In genomic region chr10:108568136-108568535, GRCm38 (mm10) we compare ENCODE assay signal across 9 mouse cellular contexts.
DNase-seq lines count a peak whose midpoint lies in the region; ATAC-seq and TF ChIP-seq lines count a peak whose summit lies in the region.
"Had no signal": no experiment of that assay in that cellular context is flagged by ENCODE, and none has a peak within 500 bp of the region (broad histone marks: within the 10 kb centered on the region; RNA-seq: fewer than 3 reads in every experiment).

No protein-coding gene starts in this region.

- no peak overlapping the region for H3K9ac ChIP-seq in lung, embryonic 16.5 days (ENCODE audit: low read length)
- no peak overlapping the region for H3K9ac ChIP-seq in kidney, embryonic 15.5 days

- H3K4me2 ChIP-seq in lung, embryonic 16.5 days (ENCODE audit: low read depth, low read length), result peak overlapping the region; percentile 38
- H3K4me2 ChIP-seq in kidney, embryonic 15.5 days, result peak overlapping the region; percentile 28

- ATAC-seq in lung, embryonic 16.5 days (ENCODE audit: low read depth), result peak; percentile 86
- ATAC-seq in kidney, embryonic 15.5 days (replicated peaks; ENCODE audit: low FRiP score), result peak; percentile 92
- no peak for ATAC-seq in frontal cortex, adult (ENCODE audit: low TSS enrichment)

- TF ChIP-seq CTCF in embryonic fibroblast, embryonic 13.5 days (IDR thresholded peaks at IDR 0.05; ENCODE audit: borderline replicate concordance, insufficient read depth, low read length), result no peak

- no peaks in the 10 kb centered on the region for H3K9me3 ChIP-seq in lung, embryonic 16.5 days (ENCODE audit: control insufficient read depth, low read length)
- H3K9me3 ChIP-seq in kidney, embryonic 15.5 days (replicated peaks), result no peaks in the 10 kb centered on the region

- no peak for DNase-seq in lung, adult 18-20 months
- DNase-seq in retina, embryonic 14.5 days (ENCODE audit: low spot score), result peak; percentile 72
- DNase-seq in ovary, postnatal 10 days (ENCODE audit: low spot score), result no peak
- DNase-seq in layer of hippocampus, adult 9-11 months, result no peak
- DNase-seq: layer of hippocampus, postnatal 36 days had no signal

- no peak overlapping the region for H3K27ac ChIP-seq in lung, embryonic 16.5 days (ENCODE audit: low read length)
- peak overlapping the region; percentile 41; the same call in 1 of the 2 replicates for H3K27ac ChIP-seq in embryonic fibroblast, embryonic 13.5 days (ENCODE audit: insufficient read depth, low read length)
- peak overlapping the region; percentile 78 for H3K27ac ChIP-seq in kidney, embryonic 15.5 days

- no peaks in the 10 kb centered on the region for H3K36me3 ChIP-seq in lung, embryonic 16.5 days (ENCODE audit: control insufficient read depth, insufficient read depth, low read length)
- H3K36me3 ChIP-seq in kidney, embryonic 15.5 days, result no peaks in the 10 kb centered on the region

- no peak for TF ChIP-seq POLR2A in embryonic fibroblast, embryonic 13.5 days (IDR thresholded peaks at IDR 0.05; ENCODE audit: low read depth, low read length)

- no peaks in the 10 kb centered on the region for H3K27me3 ChIP-seq in lung, embryonic 16.5 days (ENCODE audit: control insufficient read depth, insufficient read depth, low read depth, low read length)
- no peaks in the 10 kb centered on the region for H3K27me3 ChIP-seq in kidney, embryonic 15.5 days

- no peak overlapping the region for H3K4me3 ChIP-seq in lung, embryonic 16.5 days (ENCODE audit: low read length)
- H3K4me3 ChIP-seq in embryonic fibroblast, embryonic 13.5 days (ENCODE audit: insufficient read depth, low read length), result no peak overlapping the region
- no peak overlapping the region for H3K4me3 ChIP-seq in kidney, embryonic 15.5 days (replicated peaks)

- WGBS in lung, embryonic 16.5 days, result 9% methylated on average over 8 of the region's 8 CpGs
- WGBS in kidney, embryonic 15.5 days, result 8% methylated on average over 8 of the region's 8 CpGs

- H3K4me1 ChIP-seq in lung, embryonic 16.5 days (replicated peaks; ENCODE audit: control insufficient read depth, insufficient read depth, low read length), result 0 out of 2 replicates have a peak, but pooled peaks cover 7% of the 10 kb centered on the region
- H3K4me1 ChIP-seq in embryonic fibroblast, embryonic 13.5 days (ENCODE audit: control insufficient read depth, insufficient read depth, low read length), result peaks cover 4% of the 10 kb centered on the region
- H3K4me1 ChIP-seq in kidney, embryonic 15.5 days, result peaks cover 12% of the 10 kb centered on the region
